Mouse (Mus musculus): Measurements from ENCODE around the gene Calm3. TPM values are rescaled to one million over a fixed set of nuclear protein-coding genes. Genes with fewer than 3 reads are reported as not detected.

Gene Calm3
- total RNA-seq, 2 experiments from 2014 or later, result 150 to 440 TPM

GRCm38 (mm10) chr7:16942861-16943260 is 18.9 kb upstream of the Calm3 start:
- no peak for ATAC-seq (replicated peaks; ENCODE audit: poor library complexity)

GRCm38 (mm10) chr7:16940292-16940691 is 16.4 kb upstream of the Calm3 start:
- ATAC-seq (replicated peaks; ENCODE audit: poor library complexity), result no peak

GRCm38 (mm10) chr7:16938117-16938791 is 14.3 kb upstream of the Calm3 start:
- no peak for ATAC-seq (replicated peaks; ENCODE audit: poor library complexity)

GRCm38 (mm10) chr7:16937312-16937711 is 13.4 kb upstream of the Calm3 start:
- ATAC-seq (replicated peaks; ENCODE audit: poor library complexity), result peak; percentile 66

- peak; percentile 56 for ATAC-seq (replicated peaks; ENCODE audit: poor library complexity)
Measured at GRCm38 (mm10) chr7:16932704-16933577, 9.0 kb upstream of the Calm3 start.

- peak; percentile 89 for ATAC-seq (replicated peaks; ENCODE audit: poor library complexity)
Measured at GRCm38 (mm10) chr7:16931968-16932627, 8.2 kb upstream of the Calm3 start.

GRCm38 (mm10) chr7:16930850-16931249 is 6.9 kb upstream of the Calm3 start:
- peak; percentile 78 for ATAC-seq (replicated peaks; ENCODE audit: poor library complexity)

- 0 out of 2 replicates have a peak, but pooled peaks have one; percentile 10 for ATAC-seq (replicated peaks; ENCODE audit: poor library complexity)
Measured at GRCm38 (mm10) chr7:16928341-16928740, 4.4 kb upstream of the Calm3 start.

- ATAC-seq (replicated peaks; ENCODE audit: poor library complexity), result no peak
Measured at GRCm38 (mm10) chr7:16923283-16924036, 454 bp downstream of the Calm3 start.

- 0 out of 2 replicates have a peak, but pooled peaks have one; percentile 7 for ATAC-seq (replicated peaks; ENCODE audit: poor library complexity)
Measured at GRCm38 (mm10) chr7:16922360-16922973, 1.4 kb downstream of the Calm3 start.

GRCm38 (mm10) chr7:16921881-16922335 is 2.0 kb downstream of the Calm3 start:
- ATAC-seq (replicated peaks; ENCODE audit: poor library complexity), result no peak

GRCm38 (mm10) chr7:16920818-16921791 is 2.8 kb downstream of the Calm3 start:
- no peak for ATAC-seq (replicated peaks; ENCODE audit: poor library complexity)

GRCm38 (mm10) chr7:16920150-16920579 is 3.7 kb downstream of the Calm3 start:
- no peak for ATAC-seq (replicated peaks; ENCODE audit: poor library complexity)

GRCm38 (mm10) chr7:16919395-16920149 is 4.3 kb downstream of the Calm3 start:
- ATAC-seq (replicated peaks; ENCODE audit: poor library complexity), result peak; percentile 21

- ATAC-seq (replicated peaks; ENCODE audit: poor library complexity), result no peak
Measured at GRCm38 (mm10) chr7:16918670-16919069, 5.2 kb downstream of the Calm3 start.

GRCm38 (mm10) chr7:16918014-16918413 is 5.9 kb downstream of the Calm3 start:
- ATAC-seq (replicated peaks; ENCODE audit: poor library complexity), result no peak

- ATAC-seq (replicated peaks; ENCODE audit: poor library complexity), result no peak
Measured at GRCm38 (mm10) chr7:16917447-16917846, 6.5 kb downstream of the Calm3 start.
